Mouse (Mus musculus): Measurements from ENCODE around the gene Olfr1000.

DNA sequence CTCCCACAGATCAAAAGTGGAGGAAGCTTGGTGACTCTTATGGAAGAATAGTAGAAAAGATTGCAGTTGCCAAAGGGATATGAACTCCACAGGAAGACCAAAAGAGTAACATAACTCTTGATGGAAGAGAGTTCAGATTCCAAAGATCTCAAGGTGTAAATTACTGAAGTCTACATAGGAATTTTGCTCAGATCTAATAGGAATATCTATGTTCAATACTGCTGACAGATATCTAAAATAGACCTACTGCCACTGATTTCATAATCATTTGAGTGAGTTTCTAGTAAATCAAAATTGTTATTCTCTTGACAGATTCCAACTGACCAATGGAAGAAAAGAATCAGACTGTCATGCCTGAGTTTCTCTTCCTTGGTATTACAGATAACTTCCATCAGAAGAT, 32.8 kb downstream of the Olfr1000 start, which contains the start of gene Olfr996:
- TF ChIP-seq CTCF (IDR thresholded peaks at IDR 0.05; ENCODE audit: insufficient read depth, low read length) (no peak), POLR2A (IDR thresholded peaks at IDR 0.05; ENCODE audit: borderline replicate concordance, extremely low read depth, low read depth, low read length) (no peak)
